Mouse (Mus musculus) lung, embryonic 14.5 days (tissue): ENCODE results near the gene Wdr4. TPM values are rescaled to one million over a fixed set of nuclear protein-coding genes. Genes with fewer than 3 reads are reported as not detected.

Experiments used
- ATAC-seq: fragments of 200-750 bp; cut with Nextera tagmentation; 2 replicates; pipeline ENCODE4 v1.8.0; 2017; ENCODE audit warnings: mild to moderate bottlenecking, moderate TSS enrichment, moderate library complexity; ENCODE audit not compliant: insufficient read depth
- DNase-seq: peaks from one replicate; pipeline ENCODE4 v3.0.0-alpha.2; 2015
- H3K27ac ChIP-seq: fragments of 300-500 bp; sonication (generic); 2 replicates; pipeline ENCODE4 v1.5.1; 2014; ENCODE audit warnings: low read depth, mild to moderate bottlenecking, moderate library complexity
- H3K27me3 ChIP-seq: fragments of 300-500 bp; sonication (generic); 2 replicates; pipeline ENCODE4 v1.6.1; 2014; ENCODE audit warnings: low read length, control low read depth; ENCODE audit not compliant: insufficient read depth
- H3K36me3 ChIP-seq: fragments of 300-500 bp; sonication (generic); 2 replicates; pipeline ENCODE4 v1.6.1; 2014; ENCODE audit warnings: control low read depth; ENCODE audit not compliant: insufficient read depth
- H3K4me1 ChIP-seq: fragments of 300-500 bp; sonication (generic); 2 replicates; pipeline ENCODE4 v1.6.1; 2014; ENCODE audit warnings: antibody characterized with exemption, control low read depth; ENCODE audit not compliant: insufficient read depth
- H3K4me2 ChIP-seq: fragments of 300-500 bp; sonication (generic); 2 replicates; pipeline ENCODE4 v1.6.1; 2014; ENCODE audit warnings: mild to moderate bottlenecking
- H3K4me3 ChIP-seq: fragments of 300-500 bp; sonication (generic); 2 replicates; pipeline ENCODE4 v1.5.1; 2014; ENCODE audit warnings: low read depth, low read length
- H3K9ac ChIP-seq: fragments of 300-500 bp; sonication (generic); 2 replicates; pipeline ENCODE4 v1.6.1; 2014
- H3K9me3 ChIP-seq: fragments of 300-500 bp; sonication (generic); 2 replicates; pipeline ENCODE4 v1.6.1; 2016; ENCODE audit warnings: low read depth, low read length, control low read depth
- CTCF ChIP-seq: IDR thresholded peaks from 2 replicates; pipeline ENCODE4 v1.5.1; 2016; ENCODE audit warnings: antibody characterized with exemption, low read depth
- WGBS: fragments of 180-500 bp; shearing (Covaris S2); extraction: QIAGEN DNeasy Blood & Tissue Kit; methylation state at CpG from one replicate; pipeline ENCODE4 v1.1.7; 2014; 5-methylcytosine and 5-hydroxymethylcytosine counted together
- polyA plus RNA-seq: library from polyadenylated mRNA; unstranded; fragments of >200 nt; fragmentation: Nextera tagmentation; extraction: Ambion mirVana; gene quantifications from 2 replicates; pipeline ENCODE4 v1.2.1, GENCODE M21; 2014

Wdr4 gene
- polyA plus RNA-seq, 1 experiment from 2014 or later = 46.3 TPM

GRCm38 (mm10) chr17:31478606-31479005 is 41.2 kb downstream of the Wdr4 start:
- ATAC-seq = no peak

GRCm38 (mm10) chr17:31474388-31474787 is 45.4 kb downstream of the Wdr4 start:
- ATAC-seq (no peak), DNase-seq (no peak)
- WGBS = 59% methylated on average over 6 of the region's 6 CpGs
- H3K4me1 ChIP-seq = no peaks in the 10 kb centered on the region
- H3K4me2 ChIP-seq = no peak overlapping the region
- peaks cover 36% of the 10 kb centered on the region for H3K36me3 ChIP-seq
- no peaks in the 10 kb centered on the region for H3K9me3 ChIP-seq
- no peak for TF ChIP-seq CTCF
- no peak overlapping the region for H3K27ac ChIP-seq
- H3K27me3 ChIP-seq = no peaks in the 10 kb centered on the region
- no peak overlapping the region for H3K9ac ChIP-seq
- no peak overlapping the region for H3K4me3 ChIP-seq

More at GRCm38 (mm10) chr17:31478606-31479005, 41.2 kb downstream of the Wdr4 start:
- no peak overlapping the region for H3K27ac ChIP-seq
- DNase-seq = no peak
- no peaks in the 10 kb centered on the region for H3K27me3 ChIP-seq
- no peaks in the 10 kb centered on the region for H3K9me3 ChIP-seq
- H3K36me3 ChIP-seq = peaks cover 10% of the 10 kb centered on the region
- H3K4me1 ChIP-seq = no peaks in the 10 kb centered on the region
- H3K4me2 ChIP-seq = no peak overlapping the region
- TF ChIP-seq CTCF = no peak
- WGBS = 69% methylated on average over 7 of the region's 7 CpGs
- H3K9ac ChIP-seq = no peak overlapping the region
- no peak overlapping the region for H3K4me3 ChIP-seq

- Histone ChIP-seq H3K4me1 (no peaks in the 10 kb centered on the region), H3K27ac (no peak overlapping the region), H3K27me3 (no peaks in the 10 kb centered on the region), H3K9me3 (no peaks in the 10 kb centered on the region), H3K9ac (no peak overlapping the region), H3K36me3 (peaks cover 59% of the 10 kb centered on the region), H3K4me2 (no peak overlapping the region), H3K4me3 (no peak overlapping the region)
- DNase-seq (no peak), ATAC-seq (no peak)
- 82% methylated on average over 5 of the region's 5 CpGs for whole genome bisulfite sequencing
- TF ChIP-seq CTCF = no peak
Measured at GRCm38 (mm10) chr17:31470766-31471418, 48.9 kb downstream of the Wdr4 start.

- H3K4me2 ChIP-seq = no peak overlapping the region
- no peak overlapping the region for H3K27ac ChIP-seq
- no peaks in the 10 kb centered on the region for H3K4me1 ChIP-seq
- no peak overlapping the region for H3K4me3 ChIP-seq
- TF ChIP-seq CTCF = no peak
- no peak for DNase-seq
- no peaks in the 10 kb centered on the region for H3K9me3 ChIP-seq
- H3K9ac ChIP-seq = no peak overlapping the region
- ATAC-seq = no peak
- no peaks in the 10 kb centered on the region for H3K27me3 ChIP-seq
- H3K36me3 ChIP-seq = peaks cover 50% of the 10 kb centered on the region
- 53% methylated on average over 5 of the region's 5 CpGs for WGBS
Measured at GRCm38 (mm10) chr17:31468496-31468895, 51.3 kb downstream of the Wdr4 start.

GRCm38 (mm10) chr17:31466854-31467253 is 52.9 kb downstream of the Wdr4 start:
- WGBS = 89% methylated on average over 3 of the region's 3 CpGs
- Histone ChIP-seq H3K27me3 (no peaks in the 10 kb centered on the region), H3K27ac (no peak overlapping the region), H3K36me3 (peaks cover 41% of the 10 kb centered on the region), H3K4me1 (no peaks in the 10 kb centered on the region), H3K4me2 (no peak overlapping the region), H3K4me3 (no peak overlapping the region), H3K9me3 (no peaks in the 10 kb centered on the region), H3K9ac (no peak overlapping the region)
- no peak for DNase-seq
- TF ChIP-seq CTCF = peak; percentile 63
- ATAC-seq = no peak

- ATAC-seq (no peak), DNase-seq (no peak)
- Histone ChIP-seq H3K36me3 (peaks cover 27% of the 10 kb centered on the region), H3K27ac (no peak overlapping the region), H3K4me1 (peaks cover 8% of the 10 kb centered on the region; the same call in 1 of the 2 replicates), H3K4me3 (no peak overlapping the region), H3K9ac (no peak overlapping the region), H3K27me3 (no peaks in the 10 kb centered on the region), H3K9me3 (no peaks in the 10 kb centered on the region), H3K4me2 (no peak overlapping the region)
- 75% methylated on average over 2 of the region's 2 CpGs for WGBS
- no peak for TF ChIP-seq CTCF
Measured at GRCm38 (mm10) chr17:31462506-31462905, 57.3 kb downstream of the Wdr4 start.

GRCm38 (mm10) chr17:31460416-31460815 is 59.4 kb downstream of the Wdr4 start:
- Histone ChIP-seq H3K4me3 (no peak overlapping the region), H3K36me3 (0 out of 2 replicates have a peak, but pooled peaks cover 12% of the 10 kb centered on the region), H3K9me3 (no peaks in the 10 kb centered on the region), H3K27me3 (no peaks in the 10 kb centered on the region), H3K4me1 (peaks cover 18% of the 10 kb centered on the region; the same call in 1 of the 2 replicates), H3K9ac (no peak overlapping the region), H3K27ac (no peak overlapping the region), H3K4me2 (no peak overlapping the region)
- DNase-seq (no peak), ATAC-seq (no peak)
- no peak for TF ChIP-seq CTCF
- 50% methylated on average over 4 of the region's 4 CpGs for WGBS
